Mouse (Mus musculus) adrenal gland, postnatal 10 days (tissue): ENCODE results near the gene Arhgap23. TPM values are rescaled to one million over a fixed set of nuclear protein-coding genes. Genes with fewer than 3 reads are reported as not detected.

ENCODE experiments used
- DNase-seq: peaks from one replicate; pipeline ENCODE4 v3.0.0; 2021; ENCODE audit warnings: mixed read lengths
- long read RNA-seq, 2 experiments: library from polyadenylated mRNA; stranded (forward); transcript quantifications; one replicate each; pipeline ENCODE4 v2.0.0; 2021
- total RNA-seq, 2 experiments: library from RNA; stranded (reverse); gene quantifications; 2 replicates each; pipeline ENCODE4 v1.2.3; 2021

The Arhgap23 gene
- total RNA-seq, result 10 to 100 TPM; 30.9 to 32.3 TPM
- long read RNA-seq, experiment 1, partial matches to known transcripts, result 20 of 24 reads
- long read RNA-seq, experiment 1, other reads (novel, unspliced or antisense), result 3 of 24 reads
- long read RNA-seq, experiment 2, full-length matches to known transcripts, result 1 of 14 reads
- long read RNA-seq, experiment 2, partial matches to known transcripts, result 8 of 14 reads
- long read RNA-seq, experiment 2, other reads (novel, unspliced or antisense), result 5 of 14 reads

DNA sequence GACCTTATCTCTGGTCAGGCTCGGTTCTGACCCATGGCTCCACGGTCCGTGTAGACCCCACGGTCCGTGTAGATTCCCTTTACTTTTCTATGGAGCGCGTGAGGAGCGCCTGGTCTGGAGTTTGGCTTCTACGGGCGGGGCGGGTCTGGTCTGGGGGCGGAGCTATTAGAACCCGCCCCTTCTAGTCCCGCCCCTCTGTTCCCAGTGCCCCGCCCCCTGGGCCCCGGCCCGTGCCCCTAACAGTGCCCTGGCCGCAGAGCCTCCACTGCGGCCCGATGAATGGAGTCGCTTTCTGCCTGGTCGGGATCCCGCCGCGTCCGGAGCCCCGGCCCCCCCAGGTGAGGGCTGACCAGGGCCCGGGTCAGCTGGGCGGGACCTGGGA lies at the start of gene Arhgap23:
Arhgap23 (plus strand) TSS at position 204 of the 382 bp plus-strand sequence.
- DNase-seq, result peak; percentile 92

DNA sequence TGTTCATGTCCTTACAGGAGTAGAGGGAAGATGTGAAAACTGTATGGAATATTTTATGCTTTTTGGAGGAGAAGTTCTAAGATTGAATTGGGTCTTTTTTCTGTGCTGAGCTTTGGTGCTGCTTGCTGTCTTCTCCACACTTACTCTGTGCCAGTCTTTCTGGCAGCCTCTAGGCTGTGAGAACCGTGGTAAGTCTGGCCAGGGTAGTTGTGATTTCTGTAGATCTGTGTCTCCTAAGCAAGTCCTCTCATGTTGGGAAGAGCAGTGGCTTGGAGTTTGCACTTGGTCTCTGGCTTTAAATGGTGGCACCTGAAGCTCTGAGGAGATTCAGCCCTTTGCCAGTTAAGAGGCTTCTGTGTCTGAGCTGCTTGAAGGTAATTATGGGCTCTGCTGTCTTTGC lies 49.8 kb upstream of the Arhgap23 start:
- no peak for DNase-seq

DNA sequence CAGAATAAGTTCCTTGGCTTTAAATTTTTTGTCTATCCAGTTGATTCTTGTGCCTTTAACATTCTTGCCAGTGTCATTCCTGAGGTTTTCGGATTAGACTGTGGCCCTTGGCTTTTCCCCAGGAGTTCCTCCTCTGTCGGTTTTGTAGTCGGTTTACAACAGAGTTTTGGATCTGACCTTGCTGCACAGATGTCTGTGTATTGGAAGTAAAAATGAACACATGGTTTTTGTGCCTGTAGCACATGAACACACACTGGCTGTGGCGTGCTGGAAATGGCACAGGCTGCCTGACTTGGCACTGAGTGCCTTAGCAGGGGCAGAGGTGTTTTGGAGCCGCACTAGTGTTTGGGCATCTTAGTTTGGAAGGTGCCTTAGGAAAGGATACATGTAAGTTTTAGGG lies 46.8 kb upstream of the Arhgap23 start:
- no peak for DNase-seq

DNA sequence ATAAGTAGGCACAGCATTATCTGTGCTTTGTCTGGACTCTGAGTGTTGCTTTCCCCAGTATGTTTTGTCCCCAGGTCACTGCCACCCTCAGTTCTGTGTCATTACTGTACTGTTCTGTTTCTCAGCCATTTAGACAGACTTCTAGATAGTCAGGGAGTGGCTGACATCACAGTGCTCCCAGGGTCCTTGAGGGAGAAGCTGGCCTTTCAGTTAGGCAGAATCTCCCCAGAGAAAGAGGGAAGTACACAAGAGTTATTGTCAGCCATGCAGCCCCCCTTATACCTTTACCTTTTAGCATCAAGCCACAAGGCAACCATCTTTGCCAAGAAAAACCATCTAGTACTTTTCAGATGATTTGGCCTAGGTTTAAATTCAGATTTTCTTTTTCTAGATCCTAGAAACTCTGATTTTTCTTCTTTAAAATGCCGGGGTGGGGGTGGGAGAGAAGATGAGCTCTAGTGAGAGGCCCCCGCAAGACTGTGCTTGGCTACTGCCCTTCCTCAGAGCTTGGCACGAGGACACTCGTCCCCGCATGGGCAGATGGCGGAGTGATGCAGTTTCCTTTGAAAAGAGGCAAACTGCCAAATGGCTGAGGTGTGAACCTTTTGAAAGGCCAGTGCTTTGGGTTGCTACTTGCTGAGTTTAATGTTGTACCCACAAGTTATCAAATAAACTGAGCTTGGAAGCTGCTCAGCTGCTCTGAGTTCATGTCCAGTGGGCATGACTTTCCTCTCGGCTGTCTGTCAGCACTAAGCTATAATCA lies 44.8 kb upstream of the Arhgap23 start:
- no peak for DNase-seq

DNA sequence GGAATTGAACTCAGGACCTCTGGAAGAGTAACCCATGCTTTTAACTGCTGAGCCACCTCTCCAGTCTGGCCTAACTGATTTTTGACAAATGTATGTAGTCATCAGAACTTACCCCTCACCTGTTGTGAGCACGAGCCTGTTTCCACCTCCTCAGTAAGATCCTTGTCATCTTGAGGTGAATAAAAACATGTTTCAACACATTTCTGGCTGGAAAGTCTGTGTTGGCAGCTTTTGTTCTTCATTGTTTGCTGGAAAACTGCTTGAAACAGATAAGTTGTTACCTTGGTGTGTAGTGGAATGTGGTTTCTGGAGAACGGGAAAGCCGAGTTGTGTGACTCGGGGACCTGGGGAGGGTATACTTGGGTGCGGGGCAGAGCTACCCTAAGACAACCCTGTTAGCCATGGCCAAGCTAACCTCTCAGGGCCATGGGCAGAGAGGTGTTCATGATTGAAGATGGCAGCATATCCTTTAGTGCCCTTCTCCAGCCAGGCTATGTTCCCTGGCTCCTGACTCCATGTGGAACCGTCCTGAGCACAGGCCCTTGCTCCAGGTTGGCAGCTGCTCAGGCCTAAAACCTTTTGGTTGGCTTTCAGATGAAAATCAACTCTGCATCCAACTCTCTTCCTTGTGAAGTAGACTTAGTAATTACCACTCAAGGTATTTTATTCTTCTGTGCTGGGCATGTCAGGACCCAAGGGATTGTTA lies 43.0 kb upstream of the Arhgap23 start:
- DNase-seq, result no peak

DNA sequence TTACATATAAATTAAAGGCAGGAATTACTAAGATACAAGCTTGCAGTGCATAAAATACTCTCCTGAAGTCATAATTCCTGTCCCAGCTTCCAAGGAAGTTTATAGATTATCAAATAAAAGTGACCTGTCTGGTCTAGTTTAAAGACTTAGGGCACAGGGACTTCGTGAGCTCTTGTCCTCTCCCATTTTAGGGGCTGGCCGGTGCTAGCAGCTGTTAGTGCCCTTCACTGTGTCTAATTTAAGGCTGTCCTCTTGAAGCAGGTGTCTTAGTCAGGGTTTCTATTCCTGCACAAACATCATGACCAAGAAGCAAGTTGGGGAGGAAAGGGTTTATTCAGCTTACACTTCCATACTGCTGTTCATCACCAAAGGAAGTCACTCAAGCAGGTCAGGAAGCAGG lies 41.9 kb upstream of the Arhgap23 start:
- DNase-seq, result no peak

DNA sequence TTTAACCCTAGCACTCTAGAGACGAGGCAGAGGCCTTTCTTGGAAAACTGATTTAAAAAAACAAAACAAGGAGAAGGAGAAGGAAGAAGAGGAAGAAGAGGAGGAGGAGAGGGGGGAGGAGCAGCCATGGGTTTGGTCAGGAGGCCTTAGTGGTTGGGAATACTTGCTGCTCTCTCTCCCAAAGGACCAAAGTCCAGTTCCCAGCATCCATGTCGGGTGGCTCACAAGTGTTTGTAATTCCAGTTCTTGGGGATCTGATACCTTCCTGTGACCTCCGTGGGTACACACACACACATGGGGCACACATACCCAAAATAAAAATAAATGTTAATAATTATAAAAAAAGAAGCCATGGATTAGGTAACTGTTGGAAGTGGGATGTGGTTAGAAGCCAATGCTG lies 35.3 kb upstream of the Arhgap23 start:
- no peak for DNase-seq

DNA sequence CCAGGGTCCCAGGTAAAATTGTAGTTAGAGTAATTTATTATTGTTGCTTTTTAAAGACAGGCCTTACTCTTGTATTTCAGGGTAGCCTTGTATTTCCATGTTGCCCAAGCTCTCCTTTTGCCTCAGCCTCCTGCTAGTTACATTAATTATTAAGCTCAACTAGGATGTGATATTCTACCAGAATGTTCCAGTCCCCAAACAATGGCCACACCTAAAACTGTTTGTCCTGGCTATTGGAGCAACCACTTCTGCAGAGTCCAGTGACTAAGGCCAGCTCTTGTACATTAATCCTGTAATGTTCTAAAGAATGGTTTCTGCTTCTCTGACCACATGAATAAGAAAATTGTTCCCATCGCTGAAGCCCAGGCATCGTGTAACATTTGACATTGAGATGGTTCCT lies 32.3 kb upstream of the Arhgap23 start:
- no peak for DNase-seq

DNA sequence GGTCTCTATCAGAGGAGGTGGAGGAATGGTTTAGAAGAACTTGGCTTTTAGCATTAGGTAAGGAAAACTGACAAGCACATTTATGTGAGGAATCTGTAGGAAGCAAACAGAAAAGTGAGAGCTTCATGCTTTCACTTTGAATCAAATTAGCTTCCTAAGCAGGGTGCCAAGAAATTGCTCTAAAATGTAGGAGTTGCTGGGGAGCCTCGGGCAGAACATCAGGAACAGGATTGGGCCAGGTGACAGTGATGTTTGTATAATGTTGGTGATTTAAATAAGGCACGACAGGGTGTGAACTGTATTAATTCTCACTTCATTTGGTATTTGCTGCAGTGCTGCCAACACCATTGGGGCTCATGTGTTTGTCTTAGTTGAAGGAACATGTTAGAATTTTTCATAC lies 31.6 kb upstream of the Arhgap23 start:
- no peak for DNase-seq

DNA sequence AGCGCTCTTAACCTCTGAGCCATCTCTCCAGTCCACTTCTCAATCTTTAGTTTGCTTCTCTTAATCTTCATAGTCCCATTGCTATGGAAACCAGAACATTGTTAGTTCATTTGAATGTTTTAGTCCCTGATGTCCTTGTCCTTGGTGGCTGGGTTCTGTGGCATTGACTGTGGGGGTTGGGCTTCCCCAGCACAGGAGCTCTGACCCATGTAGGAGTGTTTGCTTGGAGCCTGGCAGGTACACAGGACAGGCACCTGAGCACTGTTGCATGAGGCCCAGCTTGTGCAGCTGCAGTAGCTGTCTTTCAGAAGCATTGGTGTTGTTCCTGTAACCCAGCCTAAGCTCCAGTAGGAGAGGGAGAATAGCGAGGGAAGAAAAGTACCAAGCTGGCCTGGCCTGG lies 27.5 kb upstream of the Arhgap23 start:
- DNase-seq, result peak; percentile 48

DNA sequence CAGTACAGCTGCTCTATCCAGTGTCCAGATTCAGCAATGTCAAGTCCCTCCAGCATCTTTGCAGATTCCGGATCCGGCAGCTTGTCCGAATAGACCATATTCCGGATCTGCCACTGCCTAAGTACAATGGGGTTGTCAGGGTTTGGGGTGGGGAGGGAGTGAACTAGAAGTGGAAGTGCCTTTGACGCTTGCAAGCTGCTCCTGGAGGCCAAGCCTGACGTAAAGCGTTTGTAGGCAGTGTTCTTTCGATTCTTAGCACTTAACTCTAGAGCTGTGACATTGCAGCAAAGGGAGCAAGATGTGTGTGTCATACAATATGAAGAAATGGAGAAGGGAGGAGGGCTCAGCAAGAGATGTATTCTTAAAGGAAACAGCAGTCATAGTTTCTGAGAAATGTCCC lies 26.2 kb upstream of the Arhgap23 start:
- no peak for DNase-seq

DNA sequence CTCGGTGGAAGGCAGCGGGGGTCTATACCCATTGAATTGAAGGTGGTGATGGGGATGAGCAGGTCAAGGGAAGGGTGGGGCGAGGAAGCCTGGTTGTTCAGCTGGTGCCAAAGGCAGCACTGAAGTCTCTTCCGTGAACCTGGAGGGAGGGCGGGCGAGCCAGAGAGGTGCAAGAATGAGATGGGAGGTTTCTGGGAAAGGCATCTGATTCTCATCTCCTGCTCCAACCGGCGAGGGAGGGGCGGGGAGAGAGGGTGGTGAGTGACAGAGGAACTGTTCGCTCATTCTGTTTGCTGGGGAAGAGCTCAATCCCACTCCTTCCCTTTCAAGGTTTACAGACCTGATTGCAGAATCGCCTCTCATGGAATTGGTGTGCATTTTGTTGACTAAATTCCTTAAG lies 21.7 kb upstream of the Arhgap23 start:
- no peak for DNase-seq

DNA sequence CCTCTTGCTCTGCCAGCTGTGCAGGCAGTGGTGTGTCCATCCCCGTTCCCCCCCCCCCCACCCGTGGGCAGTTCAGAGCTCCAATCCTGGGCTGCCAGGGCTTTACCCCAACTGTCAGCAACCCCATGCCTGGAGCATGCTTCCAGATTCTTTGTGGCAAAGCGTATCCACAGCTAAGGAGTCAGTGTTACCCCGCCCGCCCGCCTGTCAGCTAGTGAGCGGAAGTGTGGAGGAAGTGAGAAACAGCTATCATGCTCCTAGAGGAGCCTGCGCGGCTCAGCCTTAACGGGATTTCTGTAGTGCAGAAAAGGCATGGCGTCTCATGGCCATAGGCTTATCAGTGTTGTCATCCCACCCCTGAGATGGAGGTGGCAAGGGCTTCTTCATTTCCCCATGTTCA lies 21.2 kb upstream of the Arhgap23 start:
- DNase-seq, result no peak

DNA sequence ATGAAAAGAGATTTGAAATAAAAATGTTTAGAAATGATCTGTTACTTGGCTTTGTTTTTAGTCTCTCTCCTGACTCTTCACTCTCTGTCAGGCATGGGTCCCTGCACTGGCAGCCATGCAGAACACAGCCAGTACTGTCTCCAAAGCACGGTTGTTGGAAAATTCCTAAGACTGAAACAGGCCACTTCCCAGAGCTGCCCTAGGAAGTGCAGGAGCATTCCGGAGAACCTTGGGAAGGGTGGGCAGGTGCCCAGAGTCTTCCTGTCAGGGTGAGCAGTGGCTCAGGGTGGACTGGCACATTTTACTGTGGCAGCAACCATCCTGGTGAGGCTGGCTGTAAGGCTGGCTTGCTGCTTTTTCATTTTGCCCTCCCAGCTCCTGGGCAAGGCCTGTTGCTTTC lies 16.8 kb upstream of the Arhgap23 start:
- no peak for DNase-seq

DNA sequence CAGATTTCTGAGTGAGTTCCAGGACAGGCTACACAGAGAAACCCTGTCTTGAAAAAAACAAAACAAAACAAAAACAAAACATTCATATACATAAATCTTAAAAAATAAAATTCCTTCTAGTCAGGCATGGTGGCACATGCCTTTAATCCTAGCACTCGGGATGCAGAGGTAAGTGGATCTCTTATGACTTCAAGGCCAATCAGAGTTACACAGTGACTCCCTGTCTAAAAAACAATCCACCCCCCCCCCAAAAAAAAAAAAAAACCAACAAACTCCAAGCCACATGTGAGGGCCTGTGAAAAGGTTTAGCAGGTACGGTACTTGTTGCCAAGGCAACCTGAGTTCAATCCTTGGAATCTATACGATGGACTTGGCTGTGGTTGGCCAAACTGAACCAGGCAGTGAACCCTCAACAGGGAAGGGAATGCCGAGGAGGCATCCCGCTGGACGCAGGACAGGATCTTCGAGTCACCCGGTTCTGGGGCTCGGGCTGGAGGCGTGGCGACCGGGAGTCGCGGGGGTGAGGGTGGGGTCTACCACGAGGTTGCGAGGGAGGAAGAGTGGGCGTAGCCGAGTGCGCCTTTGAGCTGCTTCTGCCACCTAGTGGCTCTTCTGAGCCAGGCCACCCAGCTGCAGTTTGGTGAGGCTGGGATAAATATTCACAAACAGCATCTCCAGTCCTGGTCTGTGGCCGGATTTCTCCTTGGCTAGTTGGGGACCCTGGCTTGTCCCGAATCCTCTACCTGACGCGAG lies 15.2 kb upstream of the Arhgap23 start:
- peak; percentile 85 for DNase-seq

DNA sequence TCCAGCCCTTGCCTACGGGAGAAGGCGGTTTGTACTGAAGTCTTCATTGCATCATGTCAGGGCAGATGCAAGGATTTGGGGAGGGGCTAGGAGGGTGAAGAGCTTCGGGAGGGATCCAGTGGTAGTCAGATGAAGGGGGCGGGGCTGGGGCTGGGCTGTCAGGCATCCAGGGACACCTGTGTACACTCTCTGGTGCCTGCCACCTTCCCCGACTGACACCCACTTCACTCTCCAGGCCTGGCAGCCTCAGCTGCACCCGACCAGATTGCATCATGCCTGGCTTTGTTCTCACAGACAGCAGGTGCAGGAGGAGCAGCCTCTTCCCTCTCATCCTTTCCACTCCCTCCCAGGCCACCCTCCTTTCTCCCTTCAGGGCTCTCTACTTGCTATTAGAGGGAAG lies 14.3 kb upstream of the Arhgap23 start:
- DNase-seq, result peak; percentile 35

DNA sequence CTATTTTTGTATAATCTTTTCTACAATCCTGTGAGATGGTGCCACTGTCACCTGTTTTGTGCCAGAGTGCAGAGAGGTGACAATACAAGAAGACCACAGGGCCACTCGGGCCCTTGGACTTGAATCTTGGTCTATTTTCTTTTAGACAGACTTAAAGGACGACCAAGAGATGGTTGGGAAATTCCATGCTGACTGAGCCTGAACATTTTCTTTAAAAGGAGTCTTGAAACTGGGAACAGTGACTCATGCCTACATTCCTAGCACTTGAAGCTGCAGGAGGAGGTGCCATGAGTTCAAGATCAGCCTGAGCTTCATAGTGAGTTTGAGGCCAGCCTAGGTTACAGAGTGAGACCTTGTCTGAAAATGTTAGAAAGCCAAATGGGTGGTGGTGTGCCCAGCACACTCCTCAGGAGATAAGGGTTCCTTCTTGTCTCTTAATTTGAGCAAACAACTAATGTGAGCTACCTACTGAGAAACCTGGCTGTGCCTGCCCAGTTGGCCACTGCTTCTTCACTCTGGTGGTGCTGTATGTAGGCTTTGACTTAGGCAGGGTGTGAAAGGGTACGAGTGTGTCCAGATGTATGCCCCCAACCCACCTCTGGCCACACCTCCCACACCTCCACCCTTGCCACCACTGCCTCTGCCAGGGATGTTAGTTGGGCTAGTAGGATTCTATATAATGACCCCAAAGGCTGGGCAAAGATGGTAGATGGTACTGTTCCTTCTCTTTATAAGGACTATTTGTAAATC lies 13.5 kb upstream of the Arhgap23 start:
- DNase-seq, result no peak

DNA sequence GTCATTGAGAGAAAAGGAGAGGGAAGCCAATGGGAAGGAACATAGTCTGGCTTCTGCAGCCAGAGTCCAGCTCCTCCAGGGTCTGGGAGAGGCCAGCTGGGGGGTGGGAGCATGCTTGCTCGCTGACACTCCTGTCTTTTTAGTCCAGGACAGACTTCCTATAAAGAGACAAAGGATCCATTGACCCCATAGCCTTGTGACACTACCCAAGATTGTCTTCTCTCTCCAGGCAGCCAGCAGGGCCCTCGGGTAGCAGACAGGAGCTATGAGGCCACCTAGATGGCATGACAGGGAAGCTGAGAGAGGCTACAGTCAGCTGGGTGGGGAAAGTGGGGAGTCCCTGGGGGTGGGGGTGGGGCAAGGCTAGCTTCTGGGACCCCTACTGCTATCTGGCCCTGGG lies 12.6 kb upstream of the Arhgap23 start:
- no peak for DNase-seq

DNA sequence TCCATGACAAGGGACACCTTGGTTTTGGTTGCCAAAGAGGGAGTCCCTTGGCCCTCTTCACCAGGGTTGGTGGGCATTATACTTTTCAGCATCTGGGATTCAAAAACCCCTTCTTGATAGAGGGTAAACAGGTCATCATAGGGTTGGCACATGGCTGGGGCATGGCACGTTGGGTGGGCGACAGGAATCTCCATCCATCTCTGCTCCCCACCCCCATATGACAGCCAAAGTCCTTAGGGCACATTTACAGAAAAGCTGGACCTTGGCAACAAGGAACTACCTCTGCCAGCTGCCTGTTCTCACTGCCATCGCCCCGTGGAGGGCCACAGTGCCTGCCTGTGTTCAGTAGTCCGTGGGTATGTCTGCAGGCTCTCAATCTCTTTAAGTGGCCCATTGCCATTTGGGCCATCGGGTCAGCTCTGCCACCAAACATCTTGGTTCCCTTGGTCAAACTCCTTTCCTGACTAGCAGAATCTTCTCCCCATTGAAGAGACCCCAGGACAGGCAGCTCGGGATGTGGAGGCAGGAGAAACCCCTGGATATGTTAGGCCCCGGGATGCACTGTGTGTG lies 11.6 kb upstream of the Arhgap23 start:
- no peak for DNase-seq

DNA sequence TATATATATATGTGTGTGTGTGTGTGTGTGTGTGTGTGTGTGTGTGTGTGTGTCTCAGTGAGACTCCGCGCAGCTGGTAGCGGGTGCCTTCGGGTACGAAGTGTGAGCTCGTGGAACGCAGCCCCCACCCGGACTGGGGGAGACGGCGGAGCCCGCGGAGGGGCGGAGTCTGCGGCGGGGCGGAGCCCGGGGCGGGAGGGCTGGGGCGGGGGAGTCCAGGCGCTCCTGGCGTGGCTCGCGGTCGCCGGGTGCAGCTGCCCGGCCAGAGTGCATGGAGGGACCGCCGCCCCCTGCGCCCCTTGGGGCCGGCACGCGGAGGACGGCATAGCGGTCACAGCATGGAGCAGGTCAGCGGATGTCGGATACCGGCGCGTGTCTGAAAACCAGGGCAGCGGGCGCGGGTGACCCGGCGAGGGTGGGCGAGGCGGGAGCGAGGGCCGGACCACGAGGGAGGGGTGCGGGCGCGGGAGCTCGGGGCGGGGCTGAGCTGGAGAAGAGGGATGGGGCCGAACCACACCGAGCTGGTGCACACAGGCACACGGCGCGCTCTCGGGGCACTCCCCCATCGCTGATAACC lies 11.1 kb upstream of the Arhgap23 start:
- DNase-seq, result peak; percentile 70

DNA sequence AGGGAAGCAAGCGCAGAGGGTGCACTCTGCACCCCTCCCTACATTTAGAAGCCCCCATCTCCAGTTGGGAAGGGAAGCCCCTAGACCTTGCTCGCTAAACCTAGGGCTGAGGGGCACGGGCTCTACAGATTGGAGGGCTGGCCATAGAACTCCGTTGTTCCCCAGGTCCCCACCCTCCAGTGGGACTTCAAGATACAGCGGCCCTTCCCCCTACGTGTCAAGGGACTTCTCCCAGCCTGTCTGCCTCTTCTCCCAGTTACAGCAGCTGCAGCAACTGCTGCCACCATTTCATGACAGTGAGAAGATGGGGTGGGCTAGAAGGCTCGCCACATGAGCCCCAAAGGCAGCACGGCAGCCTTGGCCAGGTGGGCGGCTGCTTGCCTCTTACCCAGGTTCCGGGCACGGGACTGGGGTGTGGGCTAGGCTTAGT lies 10.6 kb upstream of the Arhgap23 start:
- DNase-seq, result no peak
